Mouse (Mus musculus): ENCODE results near the gene Lrrn4. TPM values are rescaled to one million over a fixed set of nuclear protein-coding genes. Genes with fewer than 3 reads are reported as not detected.

Gene Lrrn4
- polyA plus RNA-seq, 1 experiment from 2014 or later: not detected

GRCm38 (mm10) chr2:132860435-132860834, 20.3 kb downstream of the Lrrn4 start:
- H3K36me3 ChIP-seq (ENCODE audit: control insufficient read depth, insufficient read depth, low read length): peaks cover 13% of the 10 kb centered on the region
- H3K4me1 ChIP-seq (ENCODE audit: control insufficient read depth, insufficient read depth, low read length): no peaks in the 10 kb centered on the region
- no peak overlapping the region for H3K4me2 ChIP-seq (ENCODE audit: low read length)
- no peak overlapping the region for H3K9ac ChIP-seq (ENCODE audit: low read length)
- H3K4me3 ChIP-seq (ENCODE audit: low read depth, low read length): no peak overlapping the region
- ATAC-seq: no peak
- DNase-seq (ENCODE audit: low spot score): no peak
- no peaks in the 10 kb centered on the region for H3K9me3 ChIP-seq (replicated peaks; ENCODE audit: control insufficient read depth, low read length)
- no peak overlapping the region for H3K27ac ChIP-seq (ENCODE audit: low read depth, low read length)
- no peaks in the 10 kb centered on the region for H3K27me3 ChIP-seq (replicated peaks; ENCODE audit: control insufficient read depth, insufficient read depth, low read length)

- H3K9ac ChIP-seq (ENCODE audit: low read length): no peak overlapping the region
- DNase-seq (ENCODE audit: low spot score) (no peak), ATAC-seq (no peak)
- H3K4me2 ChIP-seq (ENCODE audit: low read length): no peak overlapping the region
- no peak overlapping the region for H3K4me3 ChIP-seq (ENCODE audit: low read depth, low read length)
- no peaks in the 10 kb centered on the region for H3K27me3 ChIP-seq (replicated peaks; ENCODE audit: control insufficient read depth, insufficient read depth, low read length)
- no peaks in the 10 kb centered on the region for H3K9me3 ChIP-seq (replicated peaks; ENCODE audit: control insufficient read depth, low read length)
- no peaks in the 10 kb centered on the region for H3K4me1 ChIP-seq (ENCODE audit: control insufficient read depth, insufficient read depth, low read length)
- 74% methylated on average over 5 of the region's 5 CpGs for WGBS
- no peak overlapping the region for H3K27ac ChIP-seq (ENCODE audit: low read depth, low read length)
- H3K36me3 ChIP-seq (ENCODE audit: control insufficient read depth, insufficient read depth, low read length): peaks cover 15% of the 10 kb centered on the region
Measured at GRCm38 (mm10) chr2:132856333-132856732, 24.4 kb downstream of the Lrrn4 start.

GRCm38 (mm10) chr2:132853051-132853450, 27.6 kb downstream of the Lrrn4 start:
- DNase-seq (ENCODE audit: low spot score) (no peak), ATAC-seq (no peak)
- Histone ChIP-seq H3K4me3 (ENCODE audit: low read depth, low read length) (no peak overlapping the region), H3K4me2 (ENCODE audit: low read length) (no peak overlapping the region), H3K4me1 (ENCODE audit: control insufficient read depth, insufficient read depth, low read length) (peaks cover 7% of the 10 kb centered on the region), H3K36me3 (ENCODE audit: control insufficient read depth, insufficient read depth, low read length) (peaks cover 28% of the 10 kb centered on the region), H3K27me3 (replicated peaks; ENCODE audit: control insufficient read depth, insufficient read depth, low read length) (no peaks in the 10 kb centered on the region), H3K9me3 (replicated peaks; ENCODE audit: control insufficient read depth, low read length) (no peaks in the 10 kb centered on the region), H3K27ac (ENCODE audit: low read depth, low read length) (no peak overlapping the region), H3K9ac (ENCODE audit: low read length) (no peak overlapping the region)
- WGBS: 97% methylated on average over 1 of the region's 1 CpGs

GRCm38 (mm10) chr2:132849141-132849540, 31.6 kb downstream of the Lrrn4 start:
- H3K36me3 ChIP-seq (ENCODE audit: control insufficient read depth, insufficient read depth, low read length): peaks cover 26% of the 10 kb centered on the region
- peaks cover 14% of the 10 kb centered on the region for H3K4me1 ChIP-seq (ENCODE audit: control insufficient read depth, insufficient read depth, low read length)
- no peak overlapping the region for H3K9ac ChIP-seq (ENCODE audit: low read length)
- no peak overlapping the region for H3K4me2 ChIP-seq (ENCODE audit: low read length)
- DNase-seq (ENCODE audit: low spot score) (peak; percentile 52), ATAC-seq (no peak)
- WGBS: 79% methylated on average over 6 of the region's 6 CpGs
- no peaks in the 10 kb centered on the region for H3K9me3 ChIP-seq (replicated peaks; ENCODE audit: control insufficient read depth, low read length)
- H3K27ac ChIP-seq (ENCODE audit: low read depth, low read length): no peak overlapping the region
- no peaks in the 10 kb centered on the region for H3K27me3 ChIP-seq (replicated peaks; ENCODE audit: control insufficient read depth, insufficient read depth, low read length)
- H3K4me3 ChIP-seq (ENCODE audit: low read depth, low read length): no peak overlapping the region

- peaks cover 14% of the 10 kb centered on the region for H3K4me1 ChIP-seq (ENCODE audit: control insufficient read depth, insufficient read depth, low read length)
- H3K9me3 ChIP-seq (replicated peaks; ENCODE audit: control insufficient read depth, low read length): no peaks in the 10 kb centered on the region
- no peak overlapping the region for H3K4me3 ChIP-seq (ENCODE audit: low read depth, low read length)
- H3K27ac ChIP-seq (ENCODE audit: low read depth, low read length): no peak overlapping the region
- WGBS: 86% methylated on average over 4 of the region's 4 CpGs
- H3K36me3 ChIP-seq (ENCODE audit: control insufficient read depth, insufficient read depth, low read length): peaks cover 26% of the 10 kb centered on the region
- no peak for ATAC-seq
- H3K4me2 ChIP-seq (ENCODE audit: low read length): peak overlapping the region; percentile 76
- no peak for DNase-seq (ENCODE audit: low spot score)
- H3K27me3 ChIP-seq (replicated peaks; ENCODE audit: control insufficient read depth, insufficient read depth, low read length): no peaks in the 10 kb centered on the region
- no peak overlapping the region; the same call in 1 of the 2 replicates for H3K9ac ChIP-seq (ENCODE audit: low read length)
Measured at GRCm38 (mm10) chr2:132848361-132848760, 32.3 kb downstream of the Lrrn4 start.

- peak overlapping the region; percentile 87 for H3K4me3 ChIP-seq (ENCODE audit: low read depth, low read length)
- H3K9ac ChIP-seq (ENCODE audit: low read length): peak overlapping the region; percentile 91
- H3K4me1 ChIP-seq (ENCODE audit: control insufficient read depth, insufficient read depth, low read length): peaks cover 14% of the 10 kb centered on the region
- H3K27ac ChIP-seq (ENCODE audit: low read depth, low read length): no peak overlapping the region
- DNase-seq (ENCODE audit: low spot score) (no peak), ATAC-seq (no peak)
- no peaks in the 10 kb centered on the region for H3K9me3 ChIP-seq (replicated peaks; ENCODE audit: control insufficient read depth, low read length)
- H3K27me3 ChIP-seq (replicated peaks; ENCODE audit: control insufficient read depth, insufficient read depth, low read length): no peaks in the 10 kb centered on the region
- peak overlapping the region; percentile 76 for H3K4me2 ChIP-seq (ENCODE audit: low read length)
- WGBS: 40% methylated on average over 7 of the region's 7 CpGs
- peaks cover 26% of the 10 kb centered on the region for H3K36me3 ChIP-seq (ENCODE audit: control insufficient read depth, insufficient read depth, low read length)
Measured at GRCm38 (mm10) chr2:132847581-132847980, 33.1 kb downstream of the Lrrn4 start.

- peaks cover 17% of the 10 kb centered on the region for H3K36me3 ChIP-seq (ENCODE audit: control insufficient read depth, insufficient read depth, low read length)
- under 1% methylated on average over 66 of the region's 96 CpGs for WGBS
- peak within 1 kb of the TSS; percentile 79 for H3K27ac ChIP-seq (ENCODE audit: low read depth, low read length)
- DNase-seq (ENCODE audit: low spot score): peak; percentile 95
- H3K9ac ChIP-seq (ENCODE audit: low read length): peak within 1 kb of the TSS; percentile 91
- peak; percentile 94 for ATAC-seq
- H3K4me1 ChIP-seq (ENCODE audit: control insufficient read depth, insufficient read depth, low read length): peaks cover 14% of the 10 kb centered on the region
- no peaks in the 10 kb centered on the region for H3K9me3 ChIP-seq (replicated peaks; ENCODE audit: control insufficient read depth, low read length)
- no peaks in the 10 kb centered on the region for H3K27me3 ChIP-seq (replicated peaks; ENCODE audit: control insufficient read depth, insufficient read depth, low read length)
- H3K4me2 ChIP-seq (ENCODE audit: low read length): peak within 1 kb of the TSS; percentile 76
- peak within 1 kb of the TSS; percentile 87 for H3K4me3 ChIP-seq (ENCODE audit: low read depth, low read length)
Measured at GRCm38 (mm10) chr2:132846407-132847358, 34.0 kb downstream of the Lrrn4 start, which contains the start of gene Crls1. TSS of gene Crls1 (plus strand) at chr2:132846666.

- no peaks in the 10 kb centered on the region for H3K9me3 ChIP-seq (replicated peaks; ENCODE audit: control insufficient read depth, low read length)
- no peaks in the 10 kb centered on the region for H3K4me1 ChIP-seq (ENCODE audit: control insufficient read depth, insufficient read depth, low read length)
- H3K9ac ChIP-seq (ENCODE audit: low read length): no peak overlapping the region
- H3K27me3 ChIP-seq (replicated peaks; ENCODE audit: control insufficient read depth, insufficient read depth, low read length): no peaks in the 10 kb centered on the region
- no peak overlapping the region for H3K4me2 ChIP-seq (ENCODE audit: low read length)
- 85% methylated on average over 4 of the region's 4 CpGs for WGBS
- peak; percentile 45 for DNase-seq (ENCODE audit: low spot score)
- H3K4me3 ChIP-seq (ENCODE audit: low read depth, low read length): no peak overlapping the region
- no peak overlapping the region for H3K27ac ChIP-seq (ENCODE audit: low read depth, low read length)
- 0 out of 2 replicates have a peak, but pooled peaks cover 18% of the 10 kb centered on the region for H3K36me3 ChIP-seq (ENCODE audit: control insufficient read depth, insufficient read depth, low read length)
- ATAC-seq: no peak
Measured at GRCm38 (mm10) chr2:132841071-132841470, 39.6 kb downstream of the Lrrn4 start.
